Mouse (Mus musculus) cortical plate, adult 2 months (tissue): ENCODE results near the gene Zc3h12b.

ENCODE experiments used
- CTCF ChIP-seq: fragments of 200-500 bp; IDR thresholded peaks from 2 replicates; pipeline ENCODE4 v1.5.1; 2011; ENCODE audit warnings: mild to moderate bottlenecking, control low read depth, low read length; ENCODE audit not compliant: insufficient read depth; ENCODE audit errors: extremely low read depth
- POLR2A ChIP-seq: fragments of 200-500 bp; IDR thresholded peaks from 2 replicates; pipeline ENCODE4 v1.6.1; 2011; ENCODE audit warnings: mild to moderate bottlenecking, low read length, control low read depth; ENCODE audit not compliant: insufficient read depth; ENCODE audit errors: extremely low read depth

DNA sequence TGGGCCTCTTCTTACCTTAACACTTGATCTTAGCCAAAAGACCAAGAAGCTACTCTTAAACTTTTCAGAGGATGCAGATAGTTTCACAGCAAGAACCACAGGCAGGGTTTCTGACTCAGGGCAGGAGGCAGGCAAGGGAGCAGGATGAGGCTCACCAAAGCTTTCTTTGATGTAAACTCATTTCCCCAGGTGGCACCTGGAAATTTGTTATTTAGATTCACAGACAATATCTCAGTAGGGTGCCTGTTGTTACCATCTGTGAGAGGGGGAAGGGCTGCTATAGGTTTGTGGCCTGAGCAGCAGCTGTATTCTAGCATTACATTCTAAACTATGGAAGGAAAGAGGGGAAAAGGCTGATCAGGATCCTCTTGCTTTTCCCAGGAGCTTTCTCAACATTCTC is 169.6 kb downstream of the Zc3h12b start:
- TF ChIP-seq CTCF (no peak), POLR2A (no peak)
